Mouse (Mus musculus): ENCODE measurements around the gene Mrtfa. TPM values are rescaled to one million over a fixed set of nuclear protein-coding genes. Genes with fewer than 3 reads are reported as not detected.

The Mrtfa gene
- polyA plus RNA-seq, 1 experiment from 2014 or later = 13.5 TPM

GRCm38 (mm10) chr15:81041767-81042166 lies 148.8 kb downstream of the Mrtfa start:
- TF ChIP-seq EP300 (IDR thresholded peaks at IDR 0.05) (no peak), CTCF (IDR thresholded peaks at IDR 0.05) (no peak)
- H3K9me3 ChIP-seq (ENCODE audit: low read length) = no peaks in the 10 kb centered on the region
- H3K27me3 ChIP-seq (replicated peaks; ENCODE audit: insufficient read depth, low read length) = no peaks in the 10 kb centered on the region
- ATAC-seq (no peak), DNase-seq (ENCODE audit: low spot score) (no peak)
- WGBS = 77% methylated on average over 4 of the region's 4 CpGs
- no peak overlapping the region for H3K4me3 ChIP-seq (ENCODE audit: low read depth, low read length)
- no peak overlapping the region for H3K27ac ChIP-seq (ENCODE audit: low read length)
- H3K4me1 ChIP-seq (ENCODE audit: insufficient read depth, low read depth, low read length) = no peaks in the 10 kb centered on the region
- H3K36me3 ChIP-seq (ENCODE audit: insufficient read depth, low read length) = no peaks in the 10 kb centered on the region
- H3K9ac ChIP-seq (replicated peaks; ENCODE audit: low read depth) = no peak overlapping the region
- H3K4me2 ChIP-seq (replicated peaks; ENCODE audit: low read depth, low read length) = no peak overlapping the region

- H3K4me3 ChIP-seq (ENCODE audit: low read depth, low read length) = no peak overlapping the region
- no peak for DNase-seq (ENCODE audit: low spot score)
- H3K9me3 ChIP-seq (ENCODE audit: low read length) = no peaks in the 10 kb centered on the region
- TF ChIP-seq EP300 (IDR thresholded peaks at IDR 0.05) (no peak), CTCF (IDR thresholded peaks at IDR 0.05) (no peak)
- H3K4me1 ChIP-seq (ENCODE audit: insufficient read depth, low read depth, low read length) = peaks cover 23% of the 10 kb centered on the region; the same call in 1 of the 2 replicates
- WGBS = 86% methylated on average over 5 of the region's 5 CpGs
- no peak overlapping the region for H3K4me2 ChIP-seq (replicated peaks; ENCODE audit: low read depth, low read length)
- ATAC-seq = no peak
- no peaks in the 10 kb centered on the region for H3K27me3 ChIP-seq (replicated peaks; ENCODE audit: insufficient read depth, low read length)
- no peaks in the 10 kb centered on the region for H3K36me3 ChIP-seq (ENCODE audit: insufficient read depth, low read length)
- no peak overlapping the region for H3K27ac ChIP-seq (ENCODE audit: low read length)
- H3K9ac ChIP-seq (replicated peaks; ENCODE audit: low read depth) = no peak overlapping the region
Observed at GRCm38 (mm10) chr15:81038419-81038818, 152.1 kb downstream of the Mrtfa start.

GRCm38 (mm10) chr15:81035417-81036162 lies 155.0 kb downstream of the Mrtfa start:
- Histone ChIP-seq H3K36me3 (ENCODE audit: insufficient read depth, low read length) (no peaks in the 10 kb centered on the region), H3K4me2 (replicated peaks; ENCODE audit: low read depth, low read length) (no peak overlapping the region), H3K27me3 (replicated peaks; ENCODE audit: insufficient read depth, low read length) (no peaks in the 10 kb centered on the region), H3K4me1 (ENCODE audit: insufficient read depth, low read depth, low read length) (peaks cover 23% of the 10 kb centered on the region; the same call in 1 of the 2 replicates), H3K9me3 (ENCODE audit: low read length) (no peaks in the 10 kb centered on the region), H3K27ac (ENCODE audit: low read length) (no peak overlapping the region), H3K9ac (replicated peaks; ENCODE audit: low read depth) (no peak overlapping the region), H3K4me3 (ENCODE audit: low read depth, low read length) (no peak overlapping the region)
- WGBS = 61% methylated on average over 12 of the region's 12 CpGs
- DNase-seq (ENCODE audit: low spot score) = no peak
- no peak for TF ChIP-seq EP300 (IDR thresholded peaks at IDR 0.05)
- no peak for TF ChIP-seq CTCF (IDR thresholded peaks at IDR 0.05)
- peak; percentile 34; the same call in 1 of the 2 replicates for ATAC-seq

GRCm38 (mm10) chr15:81034119-81034518 lies 156.4 kb downstream of the Mrtfa start:
- Histone ChIP-seq H3K4me3 (ENCODE audit: low read depth, low read length) (no peak overlapping the region), H3K9me3 (ENCODE audit: low read length) (no peaks in the 10 kb centered on the region), H3K27ac (ENCODE audit: low read length) (no peak overlapping the region), H3K9ac (replicated peaks; ENCODE audit: low read depth) (no peak overlapping the region), H3K4me2 (replicated peaks; ENCODE audit: low read depth, low read length) (no peak overlapping the region), H3K36me3 (ENCODE audit: insufficient read depth, low read length) (no peaks in the 10 kb centered on the region), H3K27me3 (replicated peaks; ENCODE audit: insufficient read depth, low read length) (no peaks in the 10 kb centered on the region), H3K4me1 (ENCODE audit: insufficient read depth, low read depth, low read length) (peaks cover 23% of the 10 kb centered on the region; the same call in 1 of the 2 replicates)
- 52% methylated on average over 6 of the region's 6 CpGs for WGBS
- ATAC-seq (no peak), DNase-seq (ENCODE audit: low spot score) (no peak)
- TF ChIP-seq CTCF (IDR thresholded peaks at IDR 0.05) (no peak), EP300 (IDR thresholded peaks at IDR 0.05) (no peak)

- H3K4me3 ChIP-seq (ENCODE audit: low read depth, low read length) = no peak overlapping the region
- no peaks in the 10 kb centered on the region for H3K36me3 ChIP-seq (ENCODE audit: insufficient read depth, low read length)
- peaks cover 23% of the 10 kb centered on the region; the same call in 1 of the 2 replicates for H3K4me1 ChIP-seq (ENCODE audit: insufficient read depth, low read depth, low read length)
- no peak overlapping the region for H3K9ac ChIP-seq (replicated peaks; ENCODE audit: low read depth)
- WGBS = 27% methylated on average over 9 of the region's 9 CpGs
- no peaks in the 10 kb centered on the region for H3K27me3 ChIP-seq (replicated peaks; ENCODE audit: insufficient read depth, low read length)
- no peak overlapping the region for H3K4me2 ChIP-seq (replicated peaks; ENCODE audit: low read depth, low read length)
- no peak for TF ChIP-seq CTCF (IDR thresholded peaks at IDR 0.05)
- no peak for TF ChIP-seq EP300 (IDR thresholded peaks at IDR 0.05)
- H3K9me3 ChIP-seq (ENCODE audit: low read length) = no peaks in the 10 kb centered on the region
- peak; percentile 31; the same call in 1 of the 2 replicates for ATAC-seq
- H3K27ac ChIP-seq (ENCODE audit: low read length) = no peak overlapping the region
- peak; percentile 72 for DNase-seq (ENCODE audit: low spot score)
Observed at GRCm38 (mm10) chr15:81032941-81033629, 157.5 kb downstream of the Mrtfa start.

- H3K27ac ChIP-seq (ENCODE audit: low read length) = no peak overlapping the region
- peaks cover 25% of the 10 kb centered on the region; the same call in 1 of the 2 replicates for H3K4me1 ChIP-seq (ENCODE audit: insufficient read depth, low read depth, low read length)
- no peaks in the 10 kb centered on the region for H3K27me3 ChIP-seq (replicated peaks; ENCODE audit: insufficient read depth, low read length)
- ATAC-seq = no peak
- H3K36me3 ChIP-seq (ENCODE audit: insufficient read depth, low read length) = no peaks in the 10 kb centered on the region
- no peak overlapping the region for H3K9ac ChIP-seq (replicated peaks; ENCODE audit: low read depth)
- no peak for DNase-seq (ENCODE audit: low spot score)
- H3K4me2 ChIP-seq (replicated peaks; ENCODE audit: low read depth, low read length) = no peak overlapping the region
- no peak for TF ChIP-seq CTCF (IDR thresholded peaks at IDR 0.05)
- no peak for TF ChIP-seq EP300 (IDR thresholded peaks at IDR 0.05)
- 81% methylated on average over 4 of the region's 4 CpGs for WGBS
- H3K9me3 ChIP-seq (ENCODE audit: low read length) = no peaks in the 10 kb centered on the region
- no peak overlapping the region for H3K4me3 ChIP-seq (ENCODE audit: low read depth, low read length)
Observed at GRCm38 (mm10) chr15:81031611-81032010, 158.9 kb downstream of the Mrtfa start.

Measured in lung, postnatal 0 days (tissue).